Mouse (Mus musculus): ENCODE measurements around the gene Slc7a14.

- TF ChIP-seq EP300 (IDR thresholded peaks at IDR 0.05; ENCODE audit: insufficient read depth, low read depth, low read length) = no peak
- no peak for TF ChIP-seq CTCF (IDR thresholded peaks at IDR 0.05)
Measured at GRCm38 (mm10) chr3:31269551-31270317, 40.4 kb downstream of the Slc7a14 start.
